Mouse (Mus musculus): ENCODE measurements around the gene Ptpre.
A peak's percentile ranks its signal among the peaks of the same experiment; 100 is the strongest.
"Not testable (repeated sequence)": the region's sequence is repeated elsewhere in the genome, so short reads cannot be mapped to it uniquely, and the experiment has no call there.

Ptpre gene

DNA sequence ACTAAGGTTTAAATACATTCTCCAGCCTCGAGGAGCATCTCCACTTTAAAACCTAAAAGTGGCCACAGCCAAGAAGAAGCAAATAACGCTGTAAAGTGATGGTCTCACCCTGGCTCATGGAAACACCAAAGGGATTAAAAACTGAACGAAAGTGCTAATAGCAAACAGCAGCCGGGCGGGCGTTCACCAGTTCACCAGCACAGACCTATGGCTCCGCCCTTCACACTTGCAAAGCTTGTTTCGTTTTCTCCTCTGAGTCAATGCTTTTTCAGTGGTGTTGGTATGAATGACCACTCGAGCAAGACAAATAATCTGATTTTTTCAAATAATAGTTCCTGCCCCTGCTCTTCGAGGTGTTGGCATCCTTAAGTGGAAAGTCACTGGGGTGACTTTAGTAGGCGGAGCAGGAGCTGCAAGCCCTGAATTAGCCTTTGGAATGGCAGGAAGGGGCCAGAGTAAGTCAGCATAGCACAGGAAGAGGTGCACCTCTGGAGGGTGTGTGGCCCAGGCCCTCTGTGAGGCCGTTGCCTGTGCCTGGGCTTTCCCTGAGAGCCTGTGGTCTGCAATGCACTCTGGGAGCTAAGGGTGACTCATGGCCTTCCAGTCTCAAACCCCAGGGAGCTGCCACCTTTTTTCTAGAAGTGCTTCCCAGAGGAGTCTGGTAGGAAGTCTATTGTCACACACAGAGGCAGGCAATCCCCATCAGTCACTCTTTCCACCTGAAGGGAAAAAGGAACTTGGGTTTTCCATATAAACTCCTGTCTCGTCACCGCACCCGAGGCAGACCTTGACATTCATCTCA is 67.9 kb downstream of the Ptpre start:
- DNase-seq (ENCODE audit: extremely low spot score, low spot score) = no peak

DNA sequence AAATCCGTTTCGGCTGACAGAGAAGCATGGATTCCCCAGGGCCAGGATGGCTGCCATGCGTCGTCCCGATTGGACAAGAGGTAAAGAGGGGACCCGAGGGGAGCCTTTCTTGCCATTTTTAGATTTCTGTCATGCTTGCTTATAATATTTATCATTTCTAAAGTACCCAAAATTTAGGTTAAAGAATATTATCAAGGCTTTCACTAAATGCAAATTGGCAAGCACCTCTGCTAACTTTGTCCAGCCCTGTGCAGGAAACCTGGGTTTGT is 68.5 kb downstream of the Ptpre start:
- DNase-seq (ENCODE audit: extremely low spot score, low spot score) = no peak

GRCm38 (mm10) chr7:135608208-135608607 is 70.9 kb downstream of the Ptpre start:
- no peak for DNase-seq (ENCODE audit: extremely low spot score, low spot score)

DNA sequence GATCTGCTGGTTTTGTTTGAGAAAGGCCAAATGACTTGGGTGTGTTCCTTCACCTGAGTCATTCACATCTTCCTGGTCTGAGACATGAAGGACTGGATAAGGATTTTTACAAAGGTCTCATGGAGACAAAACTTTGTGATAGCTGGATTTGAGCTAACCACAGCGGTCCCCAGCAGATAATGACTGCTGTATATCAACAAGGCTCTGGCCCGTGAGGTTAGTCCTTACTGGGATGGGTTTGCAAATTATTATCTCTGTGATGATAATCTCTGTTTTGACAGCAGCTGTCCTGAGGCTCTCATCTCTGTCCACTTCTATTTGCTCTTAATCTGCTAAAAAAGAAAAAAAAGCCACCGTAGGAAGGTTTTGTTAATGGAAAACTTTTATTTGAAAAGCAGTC is 71.7 kb downstream of the Ptpre start:
- DNase-seq (ENCODE audit: extremely low spot score, low spot score) = no peak

GRCm38 (mm10) chr7:135609655-135610054 is 72.4 kb downstream of the Ptpre start:
- no peak for DNase-seq (ENCODE audit: extremely low spot score, low spot score)

DNA sequence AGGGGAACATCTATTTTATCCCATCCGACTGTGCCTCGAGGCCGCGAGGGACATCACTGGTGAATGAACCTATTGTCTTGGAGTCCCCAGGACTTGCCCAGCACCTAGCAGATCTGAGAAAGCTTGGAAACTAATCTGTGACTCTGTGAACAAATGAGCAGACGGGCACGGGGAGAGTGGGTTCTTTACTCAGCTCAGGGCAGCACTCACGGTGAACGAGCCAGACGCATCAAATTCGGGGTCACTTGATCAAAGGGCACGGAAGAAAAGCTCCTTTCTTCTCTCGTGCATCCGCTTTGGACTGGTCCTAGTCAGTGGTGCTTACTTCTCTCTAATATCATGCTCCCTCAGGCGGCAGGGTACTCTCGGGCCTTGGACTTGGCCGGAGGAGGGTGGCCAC is 75.0 kb downstream of the Ptpre start:
- no peak for DNase-seq (ENCODE audit: extremely low spot score, low spot score)

DNA sequence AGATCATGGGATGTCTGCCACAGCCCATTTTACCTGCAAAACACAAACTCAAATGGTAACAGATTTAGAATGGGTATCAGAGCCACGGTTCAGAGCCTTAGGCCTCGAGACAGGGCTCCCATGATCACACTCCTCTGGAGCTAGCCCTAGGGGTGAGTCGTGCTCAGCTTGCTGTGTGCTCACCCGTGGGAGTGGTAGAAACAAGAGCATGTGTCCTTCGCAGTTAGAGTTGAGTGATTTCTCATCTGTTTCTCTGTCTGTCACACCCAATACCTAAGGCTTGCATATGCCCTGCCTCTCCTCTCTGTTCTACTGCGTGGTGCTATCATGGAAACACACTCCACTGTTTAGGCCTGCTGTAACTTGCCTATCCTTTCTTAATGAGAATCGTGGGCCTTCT is 75.5 kb downstream of the Ptpre start:
- no peak for DNase-seq (ENCODE audit: extremely low spot score, low spot score)

DNA sequence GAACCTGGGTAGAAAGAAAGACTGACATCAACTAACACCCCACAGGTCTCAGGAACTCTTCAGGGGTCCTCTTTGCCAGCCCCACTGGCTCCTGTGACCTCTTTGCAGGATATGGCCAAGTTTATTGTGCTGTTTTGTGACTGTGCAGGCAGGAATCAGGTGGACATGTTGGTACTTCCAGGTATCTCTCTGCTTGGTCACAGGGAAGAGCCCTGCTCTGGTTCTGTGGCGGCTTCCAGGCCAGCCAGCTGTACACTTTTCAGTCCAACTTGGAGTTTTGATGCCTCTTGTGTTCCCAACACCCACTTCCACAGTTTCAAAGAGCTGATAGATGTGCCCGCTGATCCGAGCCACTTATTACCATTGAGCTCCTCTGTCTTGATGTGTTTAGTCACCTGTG is 76.1 kb downstream of the Ptpre start:
- DNase-seq (ENCODE audit: extremely low spot score, low spot score) = no peak

DNA sequence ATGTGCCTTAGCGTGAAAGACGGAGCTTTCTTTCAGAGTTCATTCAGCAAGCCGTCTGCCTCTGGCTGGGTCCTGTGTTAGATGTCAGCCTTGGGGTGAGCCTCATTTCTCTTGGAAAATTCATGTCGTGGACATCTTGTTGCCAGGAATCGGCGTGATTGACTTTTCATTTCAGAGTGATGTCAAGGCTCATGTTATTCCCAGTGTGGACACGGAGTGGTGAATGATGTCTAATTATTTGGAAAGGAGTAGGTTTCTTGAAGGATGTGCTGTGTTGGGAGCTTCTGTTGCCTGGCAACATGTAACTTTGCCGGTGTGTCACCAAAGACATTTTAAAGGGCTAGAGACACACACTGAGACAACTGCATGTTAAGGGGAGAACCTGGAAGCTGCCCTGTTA is 77.6 kb downstream of the Ptpre start:
- DNase-seq (ENCODE audit: extremely low spot score, low spot score) = no peak

DNA sequence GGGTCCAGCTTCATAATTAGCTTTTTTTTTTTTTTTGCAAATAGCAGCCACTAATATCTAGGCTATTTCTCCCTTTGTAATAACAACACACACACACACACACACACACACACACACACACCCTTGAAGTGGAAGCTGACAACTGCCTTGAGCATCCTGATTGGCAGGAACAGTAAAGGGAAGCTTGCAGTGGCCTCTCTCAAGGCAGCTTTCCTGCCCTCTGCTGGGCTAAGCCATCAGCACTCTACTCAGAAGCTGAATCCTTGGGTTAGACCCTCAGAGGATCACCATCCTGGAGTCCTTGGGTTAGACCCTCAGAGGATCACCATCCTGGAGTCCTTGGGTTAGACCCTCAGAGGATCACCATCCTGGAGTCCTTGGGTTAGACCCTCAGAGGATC is 79.2 kb downstream of the Ptpre start:
- DNase-seq (ENCODE audit: extremely low spot score, low spot score) = not testable (repeated sequence)

GRCm38 (mm10) chr7:135617776-135618175 is 80.5 kb downstream of the Ptpre start:
- no peak for DNase-seq (ENCODE audit: extremely low spot score, low spot score)

GRCm38 (mm10) chr7:135621649-135622048 is 84.4 kb downstream of the Ptpre start:
- no peak for DNase-seq (ENCODE audit: extremely low spot score, low spot score)

GRCm38 (mm10) chr7:135622241-135622640 is 85.0 kb downstream of the Ptpre start:
- no peak for DNase-seq (ENCODE audit: extremely low spot score, low spot score)

DNA sequence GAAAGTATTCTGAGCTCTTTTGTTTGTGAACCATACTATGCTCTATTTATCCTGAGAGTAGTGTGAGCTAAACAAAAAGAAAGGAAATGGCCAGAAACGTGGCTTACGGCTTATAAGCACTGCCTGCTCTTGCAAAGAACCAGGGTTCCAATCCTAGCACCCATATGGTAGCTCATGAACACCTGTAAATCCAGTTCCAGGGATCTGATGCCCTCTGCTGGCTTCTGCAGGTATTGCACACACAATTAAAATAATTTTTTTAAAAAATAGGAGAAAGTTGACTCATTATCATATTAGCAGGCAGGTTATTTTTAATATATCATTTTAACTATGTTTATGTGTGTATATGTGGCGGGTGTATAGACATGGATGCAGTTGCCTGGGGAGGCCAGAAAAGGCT is 87.6 kb downstream of the Ptpre start:
- DNase-seq (ENCODE audit: extremely low spot score, low spot score) = no peak

- no peak for DNase-seq (ENCODE audit: extremely low spot score, low spot score)
Observed at GRCm38 (mm10) chr7:135628363-135628762, 91.1 kb downstream of the Ptpre start.

DNA sequence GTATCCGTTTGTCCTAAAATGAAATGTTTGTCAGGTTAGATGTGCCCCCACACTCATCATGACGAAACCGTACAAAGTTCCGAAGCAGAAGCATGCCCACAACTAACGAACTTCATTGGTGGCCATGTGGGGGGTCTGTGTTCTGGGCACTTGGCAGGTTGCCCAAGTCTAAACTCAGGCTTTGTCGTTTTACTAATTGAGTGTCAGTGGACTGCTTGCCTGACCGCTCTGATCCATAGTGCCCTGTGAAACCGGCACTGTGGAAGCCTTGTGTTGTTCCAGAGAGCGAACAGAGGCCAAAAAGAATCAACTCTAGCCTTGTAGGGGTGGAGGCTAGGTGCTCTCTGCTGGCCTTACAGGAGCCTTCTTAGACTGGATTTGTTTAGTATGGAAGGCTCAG is 91.7 kb downstream of the Ptpre start:
- no peak for DNase-seq (ENCODE audit: extremely low spot score, low spot score)

GRCm38 (mm10) chr7:135631776-135632552 is 94.7 kb downstream of the Ptpre start:
- peak; percentile 70 for DNase-seq (ENCODE audit: extremely low spot score, low spot score)

GRCm38 (mm10) chr7:135632716-135633258 is 95.5 kb downstream of the Ptpre start:
- DNase-seq (ENCODE audit: extremely low spot score, low spot score) = no peak

- DNase-seq (ENCODE audit: extremely low spot score, low spot score) = no peak
Observed at GRCm38 (mm10) chr7:135634851-135635624, 97.8 kb downstream of the Ptpre start.

DNA sequence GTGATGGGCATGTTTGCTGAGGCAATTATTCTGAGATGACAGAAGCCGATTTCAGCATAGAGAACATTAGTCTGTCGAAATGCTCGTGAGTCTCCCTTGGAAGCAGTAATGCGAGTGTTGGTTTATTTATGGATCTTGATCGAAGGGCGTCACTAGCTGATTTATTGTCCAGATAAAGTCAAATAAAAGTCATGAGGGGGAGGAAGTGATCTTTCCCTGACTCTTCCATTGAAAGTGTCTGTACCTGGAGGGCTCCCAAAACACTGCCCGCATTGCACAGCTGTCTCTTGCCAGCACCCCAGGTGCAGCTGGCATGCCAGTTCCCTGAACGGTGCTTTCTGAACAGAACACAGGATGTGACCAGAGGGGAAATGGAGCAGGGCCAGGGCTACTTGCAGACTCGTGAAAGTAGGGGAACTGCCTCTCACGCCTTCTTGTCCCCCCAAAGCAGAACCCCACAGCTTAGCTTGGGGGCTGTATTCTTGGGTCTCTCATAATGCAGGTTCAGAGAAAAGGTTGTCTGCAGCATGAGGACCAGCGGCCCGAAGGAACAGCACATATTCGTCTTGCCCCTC is 100.2 kb downstream of the Ptpre start:
- no peak for DNase-seq (ENCODE audit: extremely low spot score, low spot score)

DNA sequence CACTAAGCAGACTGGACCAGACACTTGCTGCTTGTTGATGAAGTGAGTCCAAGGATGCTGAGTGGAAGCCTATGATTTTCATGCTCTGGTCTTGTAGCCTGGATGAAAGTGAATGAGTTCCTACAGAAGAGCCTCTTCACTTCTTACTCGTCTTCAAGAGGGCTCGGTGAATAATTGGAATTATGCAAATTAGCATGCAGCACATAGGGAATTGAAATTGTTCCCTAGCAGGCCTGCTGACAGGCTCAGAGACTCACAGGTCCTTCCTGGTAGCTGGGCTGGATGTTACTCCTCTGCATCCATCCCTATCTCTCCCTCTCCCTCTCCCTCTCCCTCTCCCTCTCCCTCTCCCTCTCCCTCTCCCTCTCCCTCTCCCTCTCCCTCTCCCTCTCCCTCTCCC is 102.1 kb downstream of the Ptpre start:
- DNase-seq (ENCODE audit: extremely low spot score, low spot score) = no peak

All from neural tube, embryonic 10.5 days (tissue).